Comparison of ENCODE assay signal across 8 mouse cellular contexts in genomic region chr11:59948401-59948767, GRCm38 (mm10). TPM values are rescaled to one million over a fixed set of nuclear protein-coding genes. Genes with fewer than 3 reads are reported as not detected.
DNase-seq lines count a peak whose midpoint lies in the region; ATAC-seq and TF ChIP-seq lines count a peak whose summit lies in the region.

No protein-coding gene starts in this region.

- H3K4me1 ChIP-seq in heart, embryonic 10.5 days: peaks cover 23% of the 10 kb centered on the region; the same call in 1 of the 2 replicates
- peaks cover 6% of the 10 kb centered on the region; the same call in 1 of the 2 replicates for H3K4me1 ChIP-seq in embryonic fibroblast, embryonic 13.5 days (ENCODE audit: control insufficient read depth, insufficient read depth, low read length)
- H3K4me1 ChIP-seq in limb, embryonic 15.5 days: peaks cover 18% of the 10 kb centered on the region
- peaks cover 10% of the 10 kb centered on the region for H3K4me1 ChIP-seq in neural tube, embryonic 14.5 days (ENCODE audit: control insufficient read depth, insufficient read depth, low read length)

- peak overlapping the region; percentile 98 for H3K27ac ChIP-seq in heart, embryonic 10.5 days
- no peak overlapping the region for H3K27ac ChIP-seq in embryonic fibroblast, embryonic 13.5 days (ENCODE audit: insufficient read depth, low read length)
- H3K27ac ChIP-seq in limb, embryonic 15.5 days: peak overlapping the region; percentile 79
- H3K27ac ChIP-seq in neural tube, embryonic 14.5 days (ENCODE audit: low read depth, low read length): peak overlapping the region; percentile 83

- H3K36me3 ChIP-seq in heart, embryonic 10.5 days: peaks cover 8% of the 10 kb centered on the region; the same call in 1 of the 2 replicates
- H3K36me3 ChIP-seq in limb, embryonic 15.5 days: no peaks in the 10 kb centered on the region
- no peaks in the 10 kb centered on the region for H3K36me3 ChIP-seq in neural tube, embryonic 14.5 days (ENCODE audit: control insufficient read depth, insufficient read depth, low read length)

- H3K4me2 ChIP-seq in limb, embryonic 15.5 days: peak overlapping the region; percentile 71
- peak overlapping the region; percentile 84 for H3K4me2 ChIP-seq in neural tube, embryonic 14.5 days (ENCODE audit: low read depth, low read length)

- H3K9ac ChIP-seq in limb, embryonic 15.5 days: peak overlapping the region; percentile 99
- peak overlapping the region; percentile 95 for H3K9ac ChIP-seq in neural tube, embryonic 14.5 days (replicated peaks; ENCODE audit: low read depth, low read length)

- DNase-seq in heart, embryonic 10.5 days (ENCODE audit: low spot score): no peak
- DNase-seq in heart, postnatal 4 days: no peak
- no peak for DNase-seq in cerebellum, adult 11-12 months
- DNase-seq in gastrocnemius, adult 8-10 months (ENCODE audit: low spot score in 2 of 2): no peak

- H3K9me3 ChIP-seq in heart, embryonic 10.5 days: no peaks in the 10 kb centered on the region
- H3K9me3 ChIP-seq in limb, embryonic 15.5 days: no peaks in the 10 kb centered on the region
- no peaks in the 10 kb centered on the region for H3K9me3 ChIP-seq in neural tube, embryonic 14.5 days (ENCODE audit: control insufficient read depth, low read length)

- WGBS in heart, embryonic 10.5 days: 2% methylated on average over 16 of the region's 16 CpGs
- 2% methylated on average over 16 of the region's 16 CpGs for WGBS in limb, embryonic 15.5 days
- 5% methylated on average over 16 of the region's 16 CpGs for WGBS in neural tube, embryonic 14.5 days

- TF ChIP-seq CTCF in embryonic fibroblast, embryonic 13.5 days (IDR thresholded peaks at IDR 0.05; ENCODE audit: borderline replicate concordance, insufficient read depth, low read length): no peak

- TF ChIP-seq POLR2A in embryonic fibroblast, embryonic 13.5 days (IDR thresholded peaks at IDR 0.05; ENCODE audit: low read depth, low read length): no peak

- peak overlapping the region; percentile 95 for H3K4me3 ChIP-seq in heart, embryonic 10.5 days
- H3K4me3 ChIP-seq in embryonic fibroblast, embryonic 13.5 days (ENCODE audit: insufficient read depth, low read length): peak overlapping the region; percentile 99
- peak overlapping the region; percentile 90 for H3K4me3 ChIP-seq in limb, embryonic 15.5 days
- peak overlapping the region; percentile 98 for H3K4me3 ChIP-seq in neural tube, embryonic 14.5 days (ENCODE audit: low read depth, low read length)

- H3K27me3 ChIP-seq in heart, embryonic 10.5 days (ENCODE audit: insufficient read depth, poor library complexity, severe bottlenecking): no peaks in the 10 kb centered on the region
- H3K27me3 ChIP-seq in limb, embryonic 15.5 days: no peaks in the 10 kb centered on the region
- no peaks in the 10 kb centered on the region for H3K27me3 ChIP-seq in neural tube, embryonic 14.5 days (ENCODE audit: control insufficient read depth, insufficient read depth, low read length)

- peak; percentile 30 for ATAC-seq in CD4-positive, CD25-positive, alpha-beta regulatory T cell, adult 4 months
- ATAC-seq in limb, embryonic 15.5 days (ENCODE audit: insufficient number of reproducible peaks, low FRiP score, low TSS enrichment, low read depth): peak; percentile 45; the same call in 1 of the 2 replicates
- ATAC-seq in neural tube, embryonic 14.5 days (ENCODE audit: low read depth): peak; percentile 49

RNA-seq across cellular contexts. Expression of gene Med9, which starts 0.4 kb away (rescaled TPM):
- 51.8 and 55.6 TPM in 2 replicates for polyA plus RNA-seq in heart, embryonic 10.5 days (2016; fragmentation: Nextera tagmentation; extraction: Ambion mirVana)
- total RNA-seq in heart, postnatal 4 days (2021): 10 to 100 TPM; 27.5 to 30.2 TPM
- 1 to 10 TPM; 4.5 to 5.3 TPM for polyA plus RNA-seq in CD4-positive, CD25-positive, alpha-beta regulatory T cell, adult 4 months (2017; shearing (Covaris generic))
- polyA plus RNA-seq in embryonic fibroblast, embryonic 13.5 days (2011; ENCODE audit: insufficient read length, low read depth, missing spikeins): 15.0 and 18.1 TPM in 2 replicates
- polyA plus RNA-seq in limb, embryonic 15.5 days (2015; fragmentation: Nextera tagmentation; extraction: Ambion mirVana): 35.0 and 38.8 TPM in 2 replicates
- 36.7 and 39.4 TPM in 2 replicates for polyA plus RNA-seq in neural tube, embryonic 14.5 days (2014; fragmentation: Nextera tagmentation; extraction: Ambion mirVana)
- 10 to 100 TPM; 20.2 to 24.2 (median 21.3) TPM for total RNA-seq in gastrocnemius, adult 8-10 months (2022)

RNA-seq across cellular contexts. Expression of gene Rasd1, which starts 16.4 kb away (rescaled TPM):
- polyA plus RNA-seq in heart, embryonic 10.5 days (2016; fragmentation: Nextera tagmentation; extraction: Ambion mirVana): 12.2 and 17.4 TPM in 2 replicates
- total RNA-seq in heart, postnatal 4 days (2021): 1 to 10 TPM; 4.0 to 4.4 TPM
- polyA plus RNA-seq in CD4-positive, CD25-positive, alpha-beta regulatory T cell, adult 4 months (2017; shearing (Covaris generic)): under 1 TPM; 0.52 to 0.59 TPM
- polyA plus RNA-seq in embryonic fibroblast, embryonic 13.5 days (2011; ENCODE audit: insufficient read length, low read depth, missing spikeins): not detected in 2 replicates
- polyA plus RNA-seq in limb, embryonic 15.5 days (2015; fragmentation: Nextera tagmentation; extraction: Ambion mirVana): 1.6 and 3.1 TPM in 2 replicates
- polyA plus RNA-seq in neural tube, embryonic 14.5 days (2014; fragmentation: Nextera tagmentation; extraction: Ambion mirVana): 0.66 and 1.4 TPM in 2 replicates
- 1 to 10 TPM in 3 of 4 experiments, under 1 TPM in 1; 0.39 to 3.4 (median 1.7) TPM for total RNA-seq in gastrocnemius, adult 8-10 months (2022)
